Mouse (Mus musculus): ENCODE measurements at regions not wholly inside any gene's neighbourhood (a gene's known extent, or its start where the extent isn't known, plus 50 kb on each side); places are given as distances from the start of the nearest gene placed in this dataset.

DNA sequence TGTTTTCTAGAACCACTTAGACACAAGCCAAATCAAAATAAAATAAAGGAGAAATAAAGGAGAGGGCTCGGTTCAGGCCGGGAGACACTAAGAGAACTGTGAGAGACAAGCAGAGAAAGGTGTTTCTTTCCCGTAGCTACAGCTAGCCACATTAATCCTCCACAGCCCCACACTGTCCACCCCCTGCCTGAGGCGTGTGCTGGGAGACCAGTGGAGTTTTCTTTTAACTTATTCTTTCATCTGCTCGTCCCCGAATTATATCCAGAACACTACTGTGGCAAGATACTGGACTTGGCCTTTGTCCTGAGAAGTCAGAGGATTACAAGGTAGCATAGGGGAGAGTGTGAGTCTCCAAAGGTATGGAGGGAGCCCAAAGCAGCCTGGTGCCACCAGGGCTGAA lies 114.4 kb downstream of the Barhl2 start:
- Histone ChIP-seq H3K4me1 (ENCODE audit: control insufficient read depth, insufficient read depth, insufficient read length, low read length) (no peaks in the 10 kb centered on the region), H3K27ac (replicated peaks; ENCODE audit: low read depth, low read length) (no peak overlapping the region), H3K4me3 (ENCODE audit: insufficient read depth, low read depth, low read length) (no peak overlapping the region)

DNA sequence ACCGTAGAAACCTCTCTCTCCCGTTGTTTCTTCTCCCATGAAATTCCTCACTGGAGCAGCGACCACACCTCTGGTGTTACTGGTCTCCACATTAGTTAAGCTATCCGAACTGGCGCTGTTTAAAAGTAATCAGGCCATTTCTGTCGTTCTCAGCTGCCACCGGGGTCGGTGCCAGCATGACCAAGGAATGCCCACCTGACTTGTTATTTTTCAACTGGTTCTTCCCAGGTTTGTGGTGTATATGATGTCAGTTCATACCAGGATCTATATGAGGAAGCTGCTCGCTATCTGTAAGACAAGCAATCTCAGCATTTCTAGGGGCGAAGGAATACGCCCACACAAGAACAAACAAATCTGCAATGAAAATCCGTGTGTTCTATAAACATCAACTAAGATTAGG lies 116.6 kb downstream of the Barhl2 start:
- H3K4me3 ChIP-seq (ENCODE audit: insufficient read depth, low read depth, low read length), result no peak overlapping the region

DNA sequence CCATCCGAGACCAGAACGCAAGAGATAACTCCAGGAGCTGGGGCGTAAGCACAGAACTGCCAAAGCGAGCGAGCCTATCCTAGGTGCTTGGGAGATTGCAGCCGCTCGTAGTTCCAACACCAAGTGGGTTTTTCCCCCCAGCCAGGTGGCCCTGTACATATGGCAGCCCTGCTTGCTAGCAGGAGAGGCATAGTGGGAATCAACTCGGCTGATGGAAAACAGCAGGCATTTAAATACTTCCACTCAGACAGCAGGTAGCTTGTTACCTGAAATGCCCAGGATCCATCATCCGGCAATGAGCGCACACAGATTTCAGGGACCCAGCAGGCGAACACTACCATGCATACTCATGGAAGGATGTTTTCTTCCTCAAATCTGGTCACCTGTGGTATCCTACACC lies 122.3 kb downstream of the Barhl2 start:
- H3K4me3 ChIP-seq (ENCODE audit: insufficient read depth, low read depth, low read length), result no peak overlapping the region
- no peak overlapping the region for H3K27ac ChIP-seq (replicated peaks; ENCODE audit: low read depth, low read length)
- H3K4me1 ChIP-seq (ENCODE audit: control insufficient read depth, insufficient read depth, insufficient read length, low read length), result no peaks in the 10 kb centered on the region

More for the DNA sequence above, 116.6 kb downstream of the Barhl2 start:
- H3K27ac ChIP-seq (replicated peaks; ENCODE audit: low read depth, low read length), result no peak overlapping the region
- no peaks in the 10 kb centered on the region for H3K4me1 ChIP-seq (ENCODE audit: control insufficient read depth, insufficient read depth, insufficient read length, low read length)

DNA sequence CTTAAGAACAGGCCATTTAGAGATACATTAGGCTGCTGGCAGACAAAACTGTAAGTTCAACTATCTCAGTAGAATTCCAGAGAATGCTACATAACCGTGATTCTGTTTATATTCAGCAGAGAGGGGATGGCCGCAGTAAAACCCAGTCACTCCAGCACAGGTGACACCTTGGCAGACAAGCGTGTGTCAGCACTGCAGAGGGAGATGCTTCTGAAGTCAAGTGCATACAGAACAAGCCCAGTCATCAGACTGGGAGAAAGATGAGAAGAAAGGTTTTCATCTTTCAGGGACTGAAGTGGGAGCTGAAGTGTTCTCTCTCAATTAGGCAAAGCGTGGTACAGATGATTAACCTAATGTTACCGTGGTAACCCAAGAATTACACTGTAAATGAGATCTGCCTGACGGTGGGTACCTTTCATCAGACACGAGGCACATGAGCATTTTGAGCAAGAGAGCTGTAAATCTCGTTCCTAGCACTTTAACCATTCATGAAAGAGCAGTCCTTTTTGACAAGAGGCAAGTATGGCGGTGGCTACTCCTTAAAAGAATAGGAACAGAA lies 130.3 kb downstream of the Barhl2 start:
- no peaks in the 10 kb centered on the region for H3K4me1 ChIP-seq (ENCODE audit: control insufficient read depth, insufficient read depth, insufficient read length, low read length)
- no peak overlapping the region for H3K27ac ChIP-seq (replicated peaks; ENCODE audit: low read depth, low read length)
- H3K4me3 ChIP-seq (ENCODE audit: insufficient read depth, low read depth, low read length), result no peak overlapping the region

DNA sequence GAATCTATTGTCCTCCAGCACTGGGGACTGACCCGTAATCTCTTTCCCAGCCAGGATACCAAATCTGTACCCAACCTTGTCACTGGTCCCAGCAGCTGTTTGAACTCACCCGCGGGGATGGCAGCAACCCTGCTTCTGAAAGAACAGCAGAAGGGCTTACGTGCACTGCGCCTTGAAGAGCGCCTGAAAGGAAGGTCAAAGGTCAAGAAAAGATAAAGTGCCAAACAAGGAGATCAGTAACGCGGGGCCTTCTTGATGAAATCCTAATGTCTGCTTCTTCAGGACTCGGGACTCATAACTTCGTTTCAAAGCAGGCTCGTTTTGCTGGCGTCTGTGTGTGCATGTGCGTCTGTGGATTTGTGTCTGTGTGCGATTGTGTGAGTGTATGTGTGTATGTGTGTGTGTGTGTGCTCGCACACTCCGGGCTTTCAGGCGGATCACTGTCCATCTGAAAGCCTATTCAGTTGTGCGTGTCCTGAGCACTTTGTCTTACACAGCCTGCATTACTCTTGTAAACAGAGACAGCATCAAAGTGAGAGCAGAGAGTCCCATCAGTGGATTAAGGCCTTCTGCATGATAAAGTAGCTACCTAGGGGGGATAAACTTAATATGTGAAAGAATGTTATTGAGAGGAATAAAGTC lies 135.3 kb downstream of the Barhl2 start:
- Histone ChIP-seq H3K27ac (replicated peaks; ENCODE audit: low read depth, low read length) (no peak overlapping the region), H3K4me1 (ENCODE audit: control insufficient read depth, insufficient read depth, insufficient read length, low read length) (no peaks in the 10 kb centered on the region; the same call in 1 of the 2 replicates)

DNA sequence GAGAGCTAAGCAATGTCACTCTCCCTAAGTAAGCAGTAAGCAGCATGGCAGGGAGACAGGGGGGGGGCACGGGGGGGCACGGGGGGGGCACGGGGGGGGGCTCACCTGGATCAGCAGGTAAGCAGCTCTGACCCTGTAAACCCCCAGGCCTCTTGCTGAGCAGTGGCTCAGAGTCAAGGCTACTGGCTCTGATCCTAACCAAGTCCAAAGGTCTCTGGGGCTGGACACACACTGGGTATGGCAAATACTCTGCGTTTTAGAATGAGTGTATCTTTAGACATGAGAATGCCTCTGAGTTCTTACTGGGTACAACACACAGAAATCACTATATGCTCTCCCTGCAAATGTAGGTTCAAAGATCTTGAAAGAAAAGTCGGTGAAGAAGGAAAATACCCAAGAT lies 136.5 kb downstream of the Barhl2 start:
- H3K27ac ChIP-seq (replicated peaks; ENCODE audit: low read depth, low read length), result no peak overlapping the region
- no peak overlapping the region for H3K4me3 ChIP-seq (ENCODE audit: insufficient read depth, low read depth, low read length)

More for the DNA sequence above, 135.3 kb downstream of the Barhl2 start:
- H3K4me3 ChIP-seq (ENCODE audit: insufficient read depth, low read depth, low read length), result no peak overlapping the region

DNA sequence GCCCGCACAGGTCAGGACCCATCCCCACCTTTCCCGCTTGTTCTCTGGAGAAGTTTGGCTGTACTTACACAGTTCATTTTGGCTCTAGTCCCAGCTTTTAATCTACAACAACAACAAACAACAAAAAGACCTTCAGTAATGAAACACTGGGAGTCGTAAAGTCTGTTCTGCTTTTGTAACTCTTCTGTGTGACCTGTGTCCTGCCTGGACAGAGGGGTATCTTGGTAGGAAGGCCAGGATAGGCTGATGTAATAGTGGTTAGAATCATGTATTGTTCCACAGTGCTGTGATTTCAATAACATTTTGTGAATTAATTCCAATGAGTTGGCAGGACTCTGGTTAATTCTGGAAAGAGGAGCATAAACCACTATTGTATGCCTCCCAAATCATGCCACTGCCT lies 136.9 kb downstream of the Barhl2 start:
- Histone ChIP-seq H3K4me3 (ENCODE audit: insufficient read depth, low read depth, low read length) (no peak overlapping the region), H3K27ac (replicated peaks; ENCODE audit: low read depth, low read length) (no peak overlapping the region; the same call in 1 of the 2 replicates), H3K4me1 (ENCODE audit: control insufficient read depth, insufficient read depth, insufficient read length, low read length) (no peaks in the 10 kb centered on the region; the same call in 1 of the 2 replicates)

More for the DNA sequence above, 136.5 kb downstream of the Barhl2 start:
- H3K4me1 ChIP-seq (ENCODE audit: control insufficient read depth, insufficient read depth, insufficient read length, low read length), result no peaks in the 10 kb centered on the region; the same call in 1 of the 2 replicates

DNA sequence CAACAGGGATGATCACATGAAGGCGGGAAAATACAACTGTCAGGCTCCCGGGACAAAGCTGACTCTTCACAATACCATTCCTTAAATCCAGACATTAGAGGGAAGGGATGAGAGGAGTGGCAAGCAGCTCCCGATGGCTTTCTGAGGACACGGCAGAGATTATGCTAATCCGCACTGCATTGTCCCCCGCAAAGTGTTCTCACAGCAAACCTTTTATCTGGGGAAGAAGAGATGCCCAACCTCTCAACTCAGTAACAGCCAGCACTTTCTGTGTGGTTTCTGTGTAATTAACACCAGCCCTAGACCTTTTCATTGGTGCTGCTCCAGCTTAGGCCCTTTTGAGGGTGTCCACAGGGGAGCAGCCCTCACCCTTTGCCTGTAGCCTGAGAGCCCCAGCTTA lies 137.9 kb downstream of the Barhl2 start:
- H3K27ac ChIP-seq (replicated peaks; ENCODE audit: low read depth, low read length), result no peak overlapping the region
- no peaks in the 10 kb centered on the region; the same call in 1 of the 2 replicates for H3K4me1 ChIP-seq (ENCODE audit: control insufficient read depth, insufficient read depth, insufficient read length, low read length)
- H3K4me3 ChIP-seq (ENCODE audit: insufficient read depth, low read depth, low read length), result no peak overlapping the region

DNA sequence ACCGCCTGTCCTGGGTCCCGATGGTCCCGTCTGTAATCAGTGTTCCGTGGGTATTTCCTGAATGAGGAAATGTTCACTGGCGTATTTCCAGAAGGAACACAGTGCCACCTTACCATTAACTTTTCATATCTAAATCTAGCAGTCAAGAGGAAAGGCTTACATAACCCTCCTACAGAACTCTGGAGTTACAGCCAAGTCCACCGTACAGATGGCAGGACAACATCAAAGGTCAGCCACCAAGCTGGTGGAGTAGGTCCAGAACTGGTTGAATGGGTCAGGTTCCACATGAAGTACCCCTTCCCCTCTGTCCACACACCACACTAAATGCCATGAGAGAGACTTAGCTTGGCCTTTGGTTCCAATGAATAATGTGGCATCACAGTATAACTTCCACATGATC lies 139.7 kb downstream of the Barhl2 start:
- no peak overlapping the region for H3K27ac ChIP-seq (replicated peaks; ENCODE audit: low read depth, low read length)
- H3K4me1 ChIP-seq (ENCODE audit: control insufficient read depth, insufficient read depth, insufficient read length, low read length), result no peaks in the 10 kb centered on the region; the same call in 1 of the 2 replicates
- no peak overlapping the region for H3K4me3 ChIP-seq (ENCODE audit: insufficient read depth, low read depth, low read length)

DNA sequence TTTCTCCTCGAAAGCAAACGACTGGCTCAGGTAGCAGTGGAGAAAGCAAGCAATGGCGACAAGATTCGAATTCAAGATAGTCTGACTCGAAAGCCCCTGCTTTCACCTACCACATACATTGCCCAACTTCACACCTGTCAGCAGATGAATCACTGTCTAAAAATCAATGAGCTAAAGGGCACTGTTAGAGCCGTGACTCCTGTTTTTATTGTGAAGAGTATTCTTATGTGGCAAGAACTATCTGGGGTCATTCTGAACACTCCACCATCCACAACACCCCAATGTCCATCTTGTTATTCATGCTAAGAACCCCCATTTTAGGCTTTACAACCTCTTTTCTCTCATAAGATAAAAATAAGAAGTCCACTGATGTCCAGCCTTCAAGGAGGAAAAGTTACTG lies 144.1 kb downstream of the Barhl2 start:
- Histone ChIP-seq H3K4me3 (ENCODE audit: insufficient read depth, low read depth, low read length) (no peak overlapping the region), H3K4me1 (ENCODE audit: control insufficient read depth, insufficient read depth, insufficient read length, low read length) (no peaks in the 10 kb centered on the region), H3K27ac (replicated peaks; ENCODE audit: low read depth, low read length) (no peak overlapping the region)

DNA sequence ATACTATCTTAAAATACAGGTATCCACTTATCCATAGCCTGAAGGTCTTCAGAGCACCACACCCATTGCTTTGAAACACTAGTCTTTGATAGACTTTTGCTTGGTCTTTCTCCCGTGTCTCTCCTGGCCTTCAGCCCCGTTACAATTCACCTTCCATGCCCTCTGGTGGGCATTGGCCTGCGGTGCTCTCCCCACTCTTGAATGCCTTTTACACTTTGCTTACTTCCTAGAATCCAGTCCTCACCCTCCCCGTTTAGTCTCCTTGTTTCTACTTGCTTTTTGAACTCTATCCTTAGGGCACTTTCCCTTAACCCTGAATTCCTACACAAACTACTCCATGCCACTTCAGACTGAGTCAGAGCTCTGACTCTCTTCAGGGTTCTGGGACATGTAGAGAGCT lies 156.6 kb downstream of the Barhl2 start:
- Histone ChIP-seq H3K4me3 (ENCODE audit: insufficient read depth, low read depth, low read length) (no peak overlapping the region), H3K27ac (replicated peaks; ENCODE audit: low read depth, low read length) (no peak overlapping the region), H3K4me1 (ENCODE audit: control insufficient read depth, insufficient read depth, insufficient read length, low read length) (no peaks in the 10 kb centered on the region)

DNA sequence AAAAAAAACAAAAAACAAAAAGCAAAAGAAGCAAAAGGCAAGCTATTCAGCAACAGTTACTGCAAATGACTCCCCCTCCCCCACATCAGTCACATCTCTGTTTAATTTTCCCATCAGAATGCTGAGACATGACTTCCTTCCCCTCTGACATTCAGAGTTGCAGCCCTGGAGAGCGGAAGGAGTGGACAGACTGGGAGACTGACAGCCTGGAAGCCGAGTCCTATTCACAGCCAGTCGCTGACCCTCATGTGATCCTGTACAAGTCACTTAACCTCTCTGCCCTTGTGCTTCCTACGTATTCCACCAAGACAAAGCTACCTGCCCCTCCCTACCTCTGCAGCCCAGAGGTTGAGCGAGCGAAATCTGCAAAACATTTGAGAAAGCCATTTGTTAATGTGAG lies 161.2 kb downstream of the Barhl2 start:
- Histone ChIP-seq H3K4me3 (ENCODE audit: insufficient read depth, low read depth, low read length) (no peak overlapping the region), H3K4me1 (ENCODE audit: control insufficient read depth, insufficient read depth, insufficient read length, low read length) (no peaks in the 10 kb centered on the region), H3K27ac (replicated peaks; ENCODE audit: low read depth, low read length) (no peak overlapping the region)

DNA sequence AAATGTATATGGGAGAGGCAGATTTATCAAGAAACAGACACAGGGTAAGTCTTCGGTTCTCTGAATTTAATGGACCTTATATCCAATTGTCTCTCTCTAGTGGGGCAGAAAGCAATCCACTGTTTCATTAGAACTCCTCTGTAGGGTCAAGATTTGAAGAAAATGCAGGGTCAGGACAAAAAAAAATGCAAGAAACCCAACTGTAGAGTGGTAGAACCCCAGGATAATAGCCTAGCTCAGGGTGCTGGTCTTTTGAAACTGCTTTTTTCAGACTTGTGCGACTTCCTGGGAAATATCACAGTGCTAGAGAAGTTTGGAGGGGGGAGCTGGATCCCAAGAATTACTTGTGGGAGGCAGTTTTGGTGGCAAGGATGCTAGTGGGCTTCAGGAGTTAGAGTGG lies 162.0 kb downstream of the Barhl2 start:
- no peak overlapping the region for H3K4me3 ChIP-seq (ENCODE audit: insufficient read depth, low read depth, low read length)
- H3K27ac ChIP-seq (replicated peaks; ENCODE audit: low read depth, low read length), result no peak overlapping the region
- no peaks in the 10 kb centered on the region for H3K4me1 ChIP-seq (ENCODE audit: control insufficient read depth, insufficient read depth, insufficient read length, low read length)

DNA sequence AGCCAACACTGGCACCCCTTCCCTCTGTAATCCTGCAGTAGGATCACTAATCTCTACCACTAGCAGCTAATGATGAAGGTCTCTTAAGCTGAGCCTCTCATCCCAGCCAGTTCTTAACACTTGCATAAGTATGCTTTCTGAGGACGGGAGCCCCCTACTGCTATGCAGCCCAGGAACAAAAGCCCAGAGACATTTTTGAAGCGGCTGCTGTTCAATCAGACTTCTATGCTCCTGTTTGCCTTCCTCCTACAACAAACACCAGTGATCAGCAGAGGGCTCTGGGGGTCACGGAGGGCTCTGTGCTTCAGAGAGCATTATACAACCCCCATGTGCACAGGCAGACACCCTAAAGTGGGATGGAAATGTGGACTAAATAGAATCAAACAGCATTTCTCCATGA lies 162.4 kb downstream of the Barhl2 start:
- no peaks in the 10 kb centered on the region for H3K4me1 ChIP-seq (ENCODE audit: control insufficient read depth, insufficient read depth, insufficient read length, low read length)
- H3K27ac ChIP-seq (replicated peaks; ENCODE audit: low read depth, low read length), result no peak overlapping the region
- no peak overlapping the region for H3K4me3 ChIP-seq (ENCODE audit: insufficient read depth, low read depth, low read length)

DNA sequence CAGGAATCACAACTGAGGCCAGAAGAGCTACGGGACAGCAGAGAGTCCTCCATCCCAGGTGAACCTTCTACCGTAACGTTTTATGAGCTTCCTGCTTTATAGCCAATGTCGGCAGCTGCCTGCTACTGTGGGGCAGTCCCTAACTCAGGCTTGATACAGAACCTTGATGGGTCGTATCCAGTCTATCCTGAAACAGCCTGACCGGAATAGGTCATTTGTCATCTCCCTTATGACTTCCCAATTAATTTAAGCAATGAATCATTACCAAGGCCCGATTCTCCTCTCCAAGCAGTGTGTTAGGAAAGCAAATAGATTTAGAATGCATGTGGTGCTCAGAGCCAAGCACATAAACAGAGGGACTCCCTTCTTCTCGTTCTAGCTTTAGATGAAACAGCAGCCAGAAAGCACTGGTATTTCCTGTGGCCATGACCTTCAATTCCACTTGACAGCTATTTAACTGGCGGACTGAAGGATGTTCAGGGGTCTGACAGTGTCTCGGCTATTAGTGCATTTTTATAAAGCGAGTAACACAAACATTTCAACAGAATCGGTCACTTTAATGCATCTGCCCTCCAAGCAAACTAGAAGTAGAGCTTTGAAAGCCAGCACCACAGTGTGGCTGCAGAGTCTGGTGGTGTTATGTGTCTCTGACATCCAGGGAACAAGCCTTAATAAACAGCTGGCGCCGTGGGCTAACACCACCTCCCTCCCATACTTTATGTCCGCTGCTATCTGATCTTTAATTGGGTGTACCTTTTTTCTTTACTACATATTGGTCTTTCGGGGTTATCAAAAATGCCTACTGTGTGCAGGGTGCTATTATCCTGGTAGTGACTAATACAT lies 165.4 kb downstream of the Barhl2 start:
- Histone ChIP-seq H3K4me3 (ENCODE audit: insufficient read depth, low read depth, low read length) (no peak overlapping the region), H3K4me1 (ENCODE audit: control insufficient read depth, insufficient read depth, insufficient read length, low read length) (no peaks in the 10 kb centered on the region), H3K27ac (replicated peaks; ENCODE audit: low read depth, low read length) (no peak overlapping the region)

Measured in brown adipose tissue, adult 24 weeks (tissue).